In genomic region chr13:83523232-83523969, GRCm38 (mm10) we compare ENCODE assay signal across 8 mouse cellular contexts. TPM values are rescaled to one million over a fixed set of nuclear protein-coding genes. Genes with fewer than 3 reads are reported as not detected.
DNase-seq lines count a peak whose midpoint lies in the region; ATAC-seq and TF ChIP-seq lines count a peak whose summit lies in the region.

No protein-coding gene starts in this region.

- H3K4me2 ChIP-seq in embryonic facial prominence, embryonic 12.5 days (replicated peaks), result peak overlapping the region; percentile 81
- peak overlapping the region; percentile 66 for H3K4me2 ChIP-seq in heart, embryonic 12.5 days
- H3K4me2 ChIP-seq in kidney, embryonic 15.5 days, result peak overlapping the region; percentile 85
- H3K4me2 ChIP-seq in liver, embryonic 16.5 days (ENCODE audit: low read depth, low read length), result peak overlapping the region; percentile 75
- H3K4me2 ChIP-seq in neural tube, embryonic 11.5 days (ENCODE audit: low read depth), result peak overlapping the region; percentile 74

- no peak for TF ChIP-seq CTCF in testis, adult 2 months (IDR thresholded peaks at IDR 0.05; ENCODE audit: control insufficient read depth, insufficient read depth, insufficient replicate concordance, low read depth, low read length)

- H3K27ac ChIP-seq in embryonic facial prominence, embryonic 12.5 days, result peak overlapping the region; percentile 80; the same call in 1 of the 2 replicates
- H3K27ac ChIP-seq in heart, embryonic 12.5 days (ENCODE audit: poor library complexity, severe bottlenecking), result peak overlapping the region; percentile 96
- H3K27ac ChIP-seq in kidney, embryonic 15.5 days, result peak overlapping the region; percentile 91
- H3K27ac ChIP-seq in liver, embryonic 16.5 days (ENCODE audit: low read length), result no peak overlapping the region
- no peak overlapping the region for H3K27ac ChIP-seq in neural tube, embryonic 11.5 days (ENCODE audit: low read depth, low read length)
- no peak overlapping the region for H3K27ac ChIP-seq in testis, adult 2 months (ENCODE audit: control insufficient read depth, insufficient read depth, low read depth, low read length)

- peak; percentile 64; the same call in 1 of the 2 replicates for ATAC-seq in embryonic facial prominence, embryonic 12.5 days (ENCODE audit: insufficient number of reproducible peaks, insufficient read depth, low FRiP score, low TSS enrichment)
- peak; percentile 79 for ATAC-seq in heart, embryonic 12.5 days (ENCODE audit: insufficient number of reproducible peaks, low FRiP score)
- peak; percentile 88 for ATAC-seq in kidney, embryonic 15.5 days (replicated peaks; ENCODE audit: low FRiP score)
- peak; percentile 38 for ATAC-seq in liver, embryonic 16.5 days (ENCODE audit: low read depth)
- ATAC-seq in neural tube, embryonic 11.5 days (ENCODE audit: insufficient read depth, low FRiP score, low TSS enrichment), result peak; percentile 71

- no peaks in the 10 kb centered on the region for H3K4me1 ChIP-seq in embryonic facial prominence, embryonic 12.5 days
- H3K4me1 ChIP-seq in heart, embryonic 12.5 days (replicated peaks), result peaks cover 4% of the 10 kb centered on the region
- H3K4me1 ChIP-seq in kidney, embryonic 15.5 days, result no peaks in the 10 kb centered on the region
- H3K4me1 ChIP-seq in liver, embryonic 16.5 days (ENCODE audit: control insufficient read depth, low read depth, low read length), result peaks cover 6% of the 10 kb centered on the region
- H3K4me1 ChIP-seq in neural tube, embryonic 11.5 days (ENCODE audit: control insufficient read depth, insufficient read depth, low read length), result no peaks in the 10 kb centered on the region
- H3K4me1 ChIP-seq in testis, adult 2 months (ENCODE audit: control insufficient read depth, insufficient read depth, low read length), result peaks cover 8% of the 10 kb centered on the region; the same call in 1 of the 2 replicates

- no peaks in the 10 kb centered on the region for H3K27me3 ChIP-seq in embryonic facial prominence, embryonic 12.5 days
- H3K27me3 ChIP-seq in heart, embryonic 12.5 days (replicated peaks), result no peaks in the 10 kb centered on the region
- peaks cover 5% of the 10 kb centered on the region; the same call in 1 of the 2 replicates for H3K27me3 ChIP-seq in kidney, embryonic 15.5 days
- peaks cover 7% of the 10 kb centered on the region; the same call in 1 of the 2 replicates for H3K27me3 ChIP-seq in liver, embryonic 16.5 days (ENCODE audit: control insufficient read depth, insufficient read depth, low read depth, low read length)
- no peaks in the 10 kb centered on the region for H3K27me3 ChIP-seq in neural tube, embryonic 11.5 days (ENCODE audit: control insufficient read depth, insufficient read depth, low read length)
- H3K27me3 ChIP-seq in testis, adult 2 months (ENCODE audit: control insufficient read depth, insufficient read depth, low read length), result no peaks in the 10 kb centered on the region

- no peaks in the 10 kb centered on the region for H3K36me3 ChIP-seq in embryonic facial prominence, embryonic 12.5 days
- H3K36me3 ChIP-seq in heart, embryonic 12.5 days, result no peaks in the 10 kb centered on the region
- H3K36me3 ChIP-seq in kidney, embryonic 15.5 days, result no peaks in the 10 kb centered on the region
- no peaks in the 10 kb centered on the region for H3K36me3 ChIP-seq in liver, embryonic 16.5 days (ENCODE audit: control insufficient read depth, insufficient read depth)
- H3K36me3 ChIP-seq in neural tube, embryonic 11.5 days (ENCODE audit: control insufficient read depth, insufficient read depth, low read length), result no peaks in the 10 kb centered on the region
- no peaks in the 10 kb centered on the region for H3K36me3 ChIP-seq in testis, adult 2 months (ENCODE audit: control insufficient read depth, insufficient read depth, low read length)

- H3K9ac ChIP-seq in embryonic facial prominence, embryonic 12.5 days, result peak overlapping the region; percentile 54
- H3K9ac ChIP-seq in heart, embryonic 12.5 days, result peak overlapping the region; percentile 91
- peak overlapping the region; percentile 29; the same call in 1 of the 2 replicates for H3K9ac ChIP-seq in kidney, embryonic 15.5 days
- H3K9ac ChIP-seq in liver, embryonic 16.5 days (ENCODE audit: low read depth, low read length), result no peak overlapping the region
- H3K9ac ChIP-seq in neural tube, embryonic 11.5 days (ENCODE audit: low read length), result no peak overlapping the region; the same call in 1 of the 2 replicates

- DNase-seq in urinary bladder, adult 2 months (ENCODE audit: low spot score), result peak; percentile 24
- no peak for DNase-seq in urinary bladder, postnatal 10 days (ENCODE audit: low spot score)
- DNase-seq in neural tube, embryonic 11.5 days (ENCODE audit: low spot score), result peak; percentile 75

- WGBS in embryonic facial prominence, embryonic 12.5 days, result under 1% methylated on average over 35 of the region's 35 CpGs
- WGBS in heart, embryonic 12.5 days, result under 1% methylated on average over 35 of the region's 35 CpGs
- 1% methylated on average over 35 of the region's 35 CpGs for WGBS in kidney, embryonic 15.5 days
- WGBS in liver, embryonic 16.5 days (ENCODE audit: insufficient replicate concordance), result under 1% methylated on average over 34 of the region's 35 CpGs
- WGBS in neural tube, embryonic 11.5 days, result 1% methylated on average over 35 of the region's 35 CpGs

- no peaks in the 10 kb centered on the region for H3K9me3 ChIP-seq in embryonic facial prominence, embryonic 12.5 days
- H3K9me3 ChIP-seq in heart, embryonic 12.5 days (replicated peaks), result no peaks in the 10 kb centered on the region
- H3K9me3 ChIP-seq in kidney, embryonic 15.5 days (replicated peaks), result no peaks in the 10 kb centered on the region
- no peaks in the 10 kb centered on the region for H3K9me3 ChIP-seq in liver, embryonic 16.5 days (replicated peaks; ENCODE audit: control insufficient read depth, low read length)
- no peaks in the 10 kb centered on the region for H3K9me3 ChIP-seq in neural tube, embryonic 11.5 days (ENCODE audit: control insufficient read depth, low read length)

- no peak for TF ChIP-seq POLR2A in testis, adult 2 months (IDR thresholded peaks at IDR 0.05; ENCODE audit: control insufficient read depth, low read depth, low read length)

- H3K4me3 ChIP-seq in embryonic facial prominence, embryonic 12.5 days, result peak overlapping the region; percentile 57
- peak overlapping the region; percentile 82 for H3K4me3 ChIP-seq in heart, embryonic 12.5 days
- H3K4me3 ChIP-seq in kidney, embryonic 15.5 days (replicated peaks), result peak overlapping the region; percentile 66
- H3K4me3 ChIP-seq in liver, embryonic 16.5 days (ENCODE audit: low read depth, low read length), result peak overlapping the region; percentile 67
- peak overlapping the region; percentile 62 for H3K4me3 ChIP-seq in neural tube, embryonic 11.5 days (ENCODE audit: low read depth, low read length)
- H3K4me3 ChIP-seq in testis, adult 2 months (ENCODE audit: control insufficient read depth, low read depth, low read length), result peak overlapping the region; percentile 71

RNA-seq across cellular contexts. Expression of gene Mef2c, which starts 19.6 kb away (rescaled TPM):
- 12.2 and 17.0 TPM in 2 replicates for polyA plus RNA-seq in urinary bladder, adult 2 months (2012; rRNA removed)
- 69.9 and 73.2 TPM in 2 replicates for polyA plus RNA-seq in embryonic facial prominence, embryonic 12.5 days (2016; fragmentation: Nextera tagmentation; extraction: Ambion mirVana)
- polyA plus RNA-seq in heart, embryonic 12.5 days (2016; fragmentation: Nextera tagmentation; extraction: Ambion mirVana), result 117 and 127 TPM in 2 replicates
- polyA plus RNA-seq in kidney, embryonic 15.5 days (2015; fragmentation: Nextera tagmentation; extraction: Ambion mirVana), result 53.6 and 60.4 TPM in 2 replicates
- 11.9 and 13.0 TPM in 2 replicates for polyA plus RNA-seq in liver, embryonic 16.5 days (2015; fragmentation: Nextera tagmentation; extraction: Ambion mirVana)
- polyA plus RNA-seq in neural tube, embryonic 11.5 days (2014; fragmentation: Nextera tagmentation; extraction: Ambion mirVana), result 34.4 and 39.3 TPM in 2 replicates
- polyA plus RNA-seq in testis, adult 2 months (2012; rRNA removed), result 4.0 and 4.2 TPM in 2 replicates

Comparison
In these comparisons a context has a peak if more than half of its experiments do, and no peak if none do; other contexts are left out.
1. ATAC-seq: peak in every context shown above with its lines; median percentile 88 in kidney, embryonic 15.5 days; 79 in heart, embryonic 12.5 days; 71 in neural tube, embryonic 11.5 days; 64 in embryonic facial prominence, embryonic 12.5 days; 38 in liver, embryonic 16.5 days.
2. H3K27ac ChIP-seq: peak in embryonic facial prominence, embryonic 12.5 days (single experiment), heart, embryonic 12.5 days (single experiment) and kidney, embryonic 15.5 days (single experiment); none in liver, embryonic 16.5 days (single experiment), neural tube, embryonic 11.5 days (single experiment) and testis, adult 2 months (single experiment).
3. H3K9ac ChIP-seq: peak in embryonic facial prominence, embryonic 12.5 days (single experiment), heart, embryonic 12.5 days (single experiment) and kidney, embryonic 15.5 days (single experiment); none in liver, embryonic 16.5 days (single experiment) and neural tube, embryonic 11.5 days (single experiment).
4. Peak in every context shown above with its lines, with median percentiles within 50 percentile points of each other: H3K4me2 ChIP-seq and H3K4me3 ChIP-seq.